Mouse (Mus musculus): ENCODE data around the gene Olfr328.
"Not testable (repeated sequence)": the region's sequence is repeated elsewhere in the genome, so short reads cannot be mapped to it uniquely, and the experiment has no call there.

DNA sequence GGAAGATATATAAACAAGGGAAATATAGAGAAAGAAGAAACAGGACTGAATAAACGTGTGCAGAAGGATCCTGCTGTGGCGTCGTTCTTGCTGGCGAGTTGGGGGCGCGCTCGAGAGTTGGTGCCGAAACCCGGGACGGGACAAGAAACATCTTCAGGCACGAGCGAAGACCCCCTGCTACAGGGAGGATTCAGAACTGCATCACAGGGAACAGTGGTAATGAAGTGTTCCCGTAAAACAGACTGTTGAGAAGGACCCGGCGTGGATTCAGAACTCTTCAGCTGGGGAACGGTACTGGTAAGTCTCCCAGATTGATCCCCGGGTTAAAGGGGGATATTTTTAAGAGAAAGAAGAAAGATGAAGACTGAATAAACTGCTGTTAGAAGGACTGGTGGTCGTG is 36.5 kb downstream of the Olfr328 start:
- TF ChIP-seq GATA1, TAL1 (IDR thresholded peaks at IDR 0.05; ENCODE audit: low read length): not testable (repeated sequence)

All from erythroblast, embryonic 14.5 days (primary cell).